18 mouse cellular contexts compared by ENCODE assay signal in the genomic region with DNA sequence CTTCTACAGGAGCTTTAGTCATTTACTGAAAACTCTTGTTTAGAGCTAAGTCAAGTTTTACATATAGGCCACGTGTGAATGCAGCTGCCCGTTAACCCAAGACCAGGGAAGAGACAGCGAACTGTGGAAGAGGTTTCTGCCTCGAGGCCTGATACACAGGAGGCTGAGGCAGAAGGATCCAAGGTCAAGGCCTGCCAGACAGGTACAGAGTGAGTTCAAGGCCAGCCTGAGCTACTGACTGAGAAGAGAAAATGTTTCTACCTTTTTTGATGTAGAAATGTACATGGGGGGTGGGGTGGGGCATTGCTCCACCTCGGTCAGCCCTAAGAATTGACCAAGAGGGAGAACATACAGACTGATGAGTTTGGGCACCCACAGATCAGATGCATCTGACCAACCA.
"Had no signal": no experiment of that assay in that cellular context is flagged by ENCODE, and none has a peak within 500 bp of the region (broad histone marks: within the 10 kb centered on the region; RNA-seq: fewer than 3 reads in every experiment).

No protein-coding gene starts in this region.

- H3K27ac ChIP-seq: lung, embryonic 15.5 days; macrophage; midbrain, embryonic 13.5 days; midbrain, embryonic 15.5 days; neural tube, embryonic 12.5 days; stomach, embryonic 15.5 days; stomach, postnatal 0 days had no signal

- H3K9ac ChIP-seq: liver, postnatal 0 days; lung, embryonic 15.5 days; midbrain, embryonic 13.5 days; midbrain, embryonic 15.5 days; neural tube, embryonic 12.5 days; stomach, embryonic 15.5 days had no signal

- H3K4me1 ChIP-seq: lung, embryonic 15.5 days; megakaryocyte, embryonic 14.5 days; midbrain, embryonic 15.5 days; stomach, embryonic 15.5 days had no signal

- ATAC-seq: liver, postnatal 0 days; lung, postnatal 0 days; midbrain, embryonic 13.5 days; midbrain, embryonic 15.5 days had no signal

- H3K27me3 ChIP-seq: lung, embryonic 15.5 days; megakaryocyte, embryonic 14.5 days; midbrain, embryonic 13.5 days; midbrain, embryonic 15.5 days; neural tube, embryonic 12.5 days; stomach, embryonic 15.5 days had no signal

- DNase-seq: liver, postnatal 0 days; lung, adult 2 months; lung, postnatal 14 days; lung, postnatal 36 days; right cerebral cortex, postnatal 14 days; thymus, adult 2 months; thymus, postnatal 14 days; thymus, postnatal 36 days had no signal

- H3K36me3 ChIP-seq: lung, embryonic 15.5 days; stomach, embryonic 15.5 days had no signal

- H3K9me3 ChIP-seq: lung, embryonic 15.5 days; megakaryocyte, embryonic 14.5 days; midbrain, embryonic 13.5 days; midbrain, embryonic 15.5 days; neural tube, embryonic 12.5 days; stomach, embryonic 15.5 days had no signal

- H3K4me3 ChIP-seq: lung, embryonic 15.5 days; megakaryocyte, embryonic 14.5 days; midbrain, embryonic 13.5 days; midbrain, embryonic 15.5 days; neural tube, embryonic 12.5 days; stomach, embryonic 15.5 days had no signal

- H3K4me2 ChIP-seq: lung, embryonic 15.5 days; midbrain, embryonic 11.5 days; midbrain, embryonic 13.5 days; midbrain, embryonic 15.5 days; neural tube, embryonic 12.5 days; stomach, embryonic 15.5 days had no signal
